Mouse (Mus musculus) liver, embryonic 14.5 days (tissue): ENCODE measurements around the gene Gja5.

Source experiments
- CTCF ChIP-seq: IDR thresholded peaks from 2 replicates; pipeline ENCODE4 v1.5.1; 2016; ENCODE audit warnings: antibody characterized with exemption, low read depth, control low read depth
- EP300 ChIP-seq: IDR thresholded peaks from 2 replicates; pipeline ENCODE4 v1.6.1; 2016; ENCODE audit warnings: antibody characterized with exemption, low read depth

DNA sequence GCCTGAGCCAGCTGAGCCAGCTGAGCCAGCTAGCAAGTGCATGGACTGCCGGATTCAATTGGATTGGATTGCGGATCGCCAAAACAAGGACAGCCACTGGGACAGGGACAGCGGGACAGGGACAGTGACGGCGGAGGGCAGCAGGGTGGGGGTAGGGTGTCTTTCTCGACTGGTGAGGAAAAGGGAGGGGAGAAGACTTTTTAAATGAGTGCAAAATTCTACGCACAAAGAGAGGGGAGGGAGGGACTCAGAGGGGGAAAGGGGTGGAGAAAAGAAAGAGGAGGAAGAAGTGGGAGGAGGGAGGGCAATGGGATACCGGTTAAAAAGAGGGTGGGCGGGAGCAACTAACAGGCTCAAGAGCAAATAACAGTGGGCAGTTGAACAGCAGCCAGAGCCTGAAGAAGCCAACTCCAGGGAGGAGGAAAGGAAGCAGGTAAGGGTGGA, 127.6 kb downstream of the Gja5 start:
- TF ChIP-seq CTCF (no peak), EP300 (no peak)
